Mouse (Mus musculus) neural tube, embryonic 13.5 days (tissue): ENCODE data around the gene Irf2bp1. TPM values are rescaled to one million over a fixed set of nuclear protein-coding genes. Genes with fewer than 3 reads are reported as not detected.

Source experiments
- ATAC-seq: fragments of 200-750 bp; cut with Nextera tagmentation; 2 replicates; pipeline ENCODE4 v1.8.0; 2017; ENCODE audit warnings: low read depth, mild to moderate bottlenecking, moderate TSS enrichment, moderate library complexity
- H3K27ac ChIP-seq: fragments of 300-500 bp; sonication (generic); replicated peaks from 2 replicates; pipeline ENCODE4 v1.5.1; 2015; ENCODE audit warnings: moderate library complexity, mild to moderate bottlenecking, inconsistent platforms
- H3K27me3 ChIP-seq: fragments of 300-500 bp; sonication (generic); 2 replicates; pipeline ENCODE4 v1.6.1; 2015; ENCODE audit warnings: mild to moderate bottlenecking, inconsistent platforms
- H3K36me3 ChIP-seq: fragments of 300-500 bp; sonication (generic); 2 replicates; pipeline ENCODE4 v1.6.1; 2015; ENCODE audit warnings: mild to moderate bottlenecking, inconsistent platforms
- H3K4me1 ChIP-seq: fragments of 300-500 bp; sonication (generic); replicated peaks from 2 replicates; pipeline ENCODE4 v1.6.1; 2015; ENCODE audit warnings: inconsistent platforms
- H3K4me2 ChIP-seq: fragments of 300-500 bp; sonication (generic); 2 replicates; pipeline ENCODE4 v1.6.1; 2015; ENCODE audit warnings: inconsistent platforms, mild to moderate bottlenecking, moderate library complexity
- H3K4me3 ChIP-seq: fragments of 300-500 bp; sonication (generic); 2 replicates; pipeline ENCODE4 v1.5.1; 2015; ENCODE audit warnings: mild to moderate bottlenecking, inconsistent platforms
- H3K9ac ChIP-seq: fragments of 300-500 bp; sonication (generic); 2 replicates; pipeline ENCODE4 v1.6.1; 2015; ENCODE audit warnings: moderate library complexity, mild to moderate bottlenecking, inconsistent platforms
- H3K9me3 ChIP-seq: fragments of 300-500 bp; sonication (generic); 2 replicates; pipeline ENCODE4 v1.6.1; 2016; ENCODE audit warnings: inconsistent platforms
- WGBS: fragments of 180-500 bp; shearing (Covaris S2); methylation state at CpG from one replicate; pipeline ENCODE4 v1.1.7; 2015; 5-methylcytosine and 5-hydroxymethylcytosine counted together
- polyA plus RNA-seq: library from polyadenylated mRNA; unstranded; fragments of >200 nt; fragmentation: Nextera tagmentation; extraction: Ambion mirVana; gene quantifications from 2 replicates; pipeline ENCODE4 v1.2.1, GENCODE M21; 2015

Irf2bp1 gene
- polyA plus RNA-seq = 28.4 and 29.9 TPM in 2 replicates

DNA sequence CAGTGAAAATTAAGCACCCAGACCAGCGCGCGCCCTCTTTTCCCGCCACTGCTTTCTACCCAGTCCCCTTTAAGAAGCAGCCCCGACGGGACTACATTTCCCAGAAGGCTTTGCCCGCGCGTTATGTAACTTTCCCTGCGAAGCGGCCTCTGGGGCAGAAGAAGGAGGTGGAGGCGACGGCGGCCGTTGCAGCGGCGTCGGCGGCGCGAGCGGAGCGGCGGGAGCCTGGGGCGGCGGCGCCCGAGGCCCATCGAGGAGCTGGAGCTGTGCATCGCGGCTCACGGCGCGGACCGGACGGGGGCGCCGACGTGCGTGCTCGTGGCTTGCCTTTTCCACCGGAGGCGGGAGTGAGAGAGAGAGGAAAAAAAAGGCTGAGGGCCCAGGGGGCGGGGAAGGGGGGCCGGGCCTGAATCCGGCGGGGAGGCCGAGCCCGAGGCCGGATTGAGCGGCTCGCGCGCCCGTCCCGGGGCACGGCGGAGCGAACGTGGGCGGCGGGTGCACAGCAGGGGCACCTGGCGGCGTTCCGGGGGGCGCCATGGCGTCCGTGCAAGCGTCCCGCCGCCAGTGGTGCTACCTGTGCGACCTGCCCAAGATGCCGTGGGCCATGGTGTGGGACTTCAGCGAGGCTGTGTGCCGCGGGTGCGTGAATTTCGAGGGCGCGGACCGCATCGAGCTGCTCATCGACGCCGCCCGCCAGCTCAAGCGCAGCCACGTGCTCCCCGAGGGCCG lies at the start of gene Irf2bp1:
Irf2bp1 (plus strand) TSS at position 143 of the 729 bp plus-strand sequence.
- no peaks in the 10 kb centered on the region for H3K9me3 ChIP-seq
- peak; percentile 56 for ATAC-seq
- H3K9ac ChIP-seq = peak within 1 kb of the TSS; percentile 95
- peaks cover 78% of the 10 kb centered on the region for H3K4me1 ChIP-seq
- peak within 1 kb of the TSS; percentile 96 for H3K4me3 ChIP-seq
- no peaks in the 10 kb centered on the region for H3K27me3 ChIP-seq
- H3K4me2 ChIP-seq = peak within 1 kb of the TSS; percentile 100
- WGBS = under 1% methylated on average over 89 of the region's 90 CpGs
- H3K36me3 ChIP-seq = peaks cover 31% of the 10 kb centered on the region
- peak within 1 kb of the TSS; percentile 90 for H3K27ac ChIP-seq

DNA sequence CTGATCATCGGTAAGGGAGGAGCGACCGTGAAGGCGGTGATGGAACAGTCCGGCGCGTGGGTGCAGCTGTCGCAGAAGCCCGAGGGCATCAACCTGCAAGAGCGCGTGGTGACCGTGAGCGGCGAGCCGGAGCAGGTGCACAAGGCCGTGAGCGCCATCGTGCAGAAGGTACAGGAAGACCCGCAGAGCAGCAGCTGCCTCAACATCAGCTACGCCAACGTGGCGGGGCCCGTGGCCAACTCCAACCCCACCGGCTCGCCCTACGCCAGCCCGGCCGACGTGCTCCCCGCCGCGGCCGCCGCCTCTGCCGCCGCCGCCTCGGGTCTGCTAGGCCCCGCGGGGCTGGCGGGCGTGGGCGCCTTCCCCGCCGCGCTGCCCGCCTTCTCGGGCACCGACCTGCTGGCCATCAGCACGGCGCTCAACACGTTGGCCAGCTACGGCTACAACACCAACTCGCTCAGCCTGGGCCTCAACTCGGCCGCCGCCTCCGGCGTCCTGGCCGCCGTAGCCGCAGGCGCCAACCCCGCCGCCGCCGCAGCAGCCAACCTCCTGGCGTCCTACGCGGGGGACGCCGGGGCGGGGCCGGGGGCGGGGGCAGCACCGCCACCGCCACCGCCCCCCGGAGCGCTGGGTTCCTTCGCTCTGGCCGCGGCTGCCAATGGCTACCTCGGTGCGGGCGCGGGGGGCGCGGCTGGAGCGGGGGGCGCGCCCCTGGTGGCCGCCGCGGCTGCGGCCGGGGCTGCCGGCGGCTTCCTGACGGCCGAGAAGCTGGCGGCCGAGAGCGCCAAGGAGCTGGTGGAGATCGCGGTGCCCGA lies 46.1 kb upstream of the Irf2bp1 start:
- H3K9ac ChIP-seq = peak overlapping the region; percentile 65
- peak overlapping the region; percentile 80 for H3K27ac ChIP-seq
- peak overlapping the region; percentile 38 for H3K4me3 ChIP-seq
- ATAC-seq = peak; percentile 29
- peaks cover 5% of the 10 kb centered on the region for H3K27me3 ChIP-seq
- WGBS = 1% methylated on average over 95 of the region's 107 CpGs
- H3K4me1 ChIP-seq = peaks cover 66% of the 10 kb centered on the region
- peak overlapping the region; percentile 61 for H3K4me2 ChIP-seq
- H3K9me3 ChIP-seq = no peaks in the 10 kb centered on the region
- peaks cover 58% of the 10 kb centered on the region for H3K36me3 ChIP-seq

DNA sequence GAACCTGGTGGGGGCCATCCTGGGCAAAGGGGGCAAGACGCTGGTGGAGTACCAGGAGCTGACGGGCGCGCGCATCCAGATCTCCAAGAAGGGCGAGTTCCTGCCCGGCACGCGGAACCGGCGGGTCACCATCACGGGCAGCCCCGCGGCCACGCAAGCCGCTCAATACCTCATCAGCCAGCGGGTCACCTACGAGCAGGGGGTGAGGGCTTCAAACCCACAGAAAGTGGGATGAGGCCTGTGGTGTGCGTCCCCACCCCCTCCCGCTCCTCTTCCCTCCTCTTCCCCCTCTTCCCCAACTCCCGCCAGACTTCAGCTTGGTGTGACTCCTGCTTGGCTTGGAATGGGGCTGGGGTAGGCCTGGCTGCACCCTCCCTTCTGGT lies 45.5 kb upstream of the Irf2bp1 start:
- 5% methylated on average over 20 of the region's 21 CpGs for WGBS
- no peaks in the 10 kb centered on the region for H3K9me3 ChIP-seq
- H3K4me3 ChIP-seq = peak overlapping the region; percentile 38
- H3K36me3 ChIP-seq = peaks cover 52% of the 10 kb centered on the region
- H3K4me2 ChIP-seq = peak overlapping the region; percentile 61
- H3K9ac ChIP-seq = peak overlapping the region; percentile 65
- H3K27me3 ChIP-seq = peaks cover 6% of the 10 kb centered on the region
- H3K27ac ChIP-seq = peak overlapping the region; percentile 80
- peaks cover 72% of the 10 kb centered on the region for H3K4me1 ChIP-seq
- no peak for ATAC-seq

DNA sequence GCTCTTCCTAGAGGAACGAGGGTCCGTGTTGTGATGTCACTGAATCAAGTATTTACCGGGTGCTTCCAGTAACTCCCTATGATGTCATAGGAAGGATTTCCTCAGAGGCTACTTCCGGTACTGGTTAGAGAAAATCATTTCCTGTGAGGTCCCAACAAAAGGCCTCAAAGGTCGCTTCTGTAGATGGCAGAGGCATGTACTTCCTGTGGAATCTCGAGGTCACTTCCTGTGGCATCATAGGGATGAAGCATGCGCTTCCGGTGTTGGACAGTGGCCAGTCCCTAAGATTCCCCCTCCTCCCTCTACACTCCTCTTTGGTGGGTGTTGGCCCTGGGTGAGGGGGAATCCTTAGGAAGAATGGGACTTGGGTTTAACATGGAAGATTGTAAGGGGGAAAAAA lies 44.4 kb upstream of the Irf2bp1 start:
- H3K4me3 ChIP-seq = no peak overlapping the region
- no peak for ATAC-seq
- peaks cover 8% of the 10 kb centered on the region for H3K27me3 ChIP-seq
- H3K36me3 ChIP-seq = peaks cover 41% of the 10 kb centered on the region
- no peak overlapping the region for H3K4me2 ChIP-seq
- 60% methylated on average over 8 of the region's 8 CpGs for WGBS
- 0 out of 2 replicates have a peak overlapping the region, but pooled peaks have one; percentile 49 for H3K27ac ChIP-seq
- no peak overlapping the region for H3K9ac ChIP-seq
- H3K4me1 ChIP-seq = peaks cover 82% of the 10 kb centered on the region
- no peaks in the 10 kb centered on the region for H3K9me3 ChIP-seq

DNA sequence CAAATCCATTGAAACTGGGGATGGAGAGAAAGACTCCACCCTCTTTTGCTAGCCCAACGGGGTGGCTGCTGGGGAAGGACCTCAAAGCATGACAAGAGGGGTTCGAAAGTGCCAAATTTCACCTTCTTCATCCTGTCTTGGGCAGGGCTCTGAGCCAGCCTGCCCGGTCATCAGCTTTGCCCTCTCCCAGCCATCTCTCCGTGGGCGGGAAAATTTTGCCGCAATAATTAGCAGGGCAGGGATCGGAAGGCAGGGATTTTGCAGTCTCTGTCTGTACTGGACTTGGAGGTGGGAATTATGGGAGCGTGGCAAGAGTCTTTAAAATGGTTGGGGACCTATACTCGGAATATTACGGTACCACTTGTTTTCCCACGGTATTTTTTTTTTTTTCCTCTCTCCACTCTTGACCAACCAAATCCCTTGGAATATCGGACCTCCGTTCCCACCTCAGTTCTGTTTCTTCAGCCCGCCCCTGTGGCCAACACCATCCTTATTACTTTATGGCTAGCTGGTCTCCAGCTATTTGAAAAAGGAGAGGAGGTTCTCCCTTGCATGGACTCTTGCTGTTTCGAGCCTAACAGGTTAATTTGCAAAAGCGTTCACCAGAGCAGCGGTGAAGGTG lies 41.6 kb upstream of the Irf2bp1 start:
- H3K9me3 ChIP-seq = no peaks in the 10 kb centered on the region
- ATAC-seq = no peak
- peak overlapping the region; percentile 62; the same call in 1 of the 2 replicates for H3K9ac ChIP-seq
- H3K27ac ChIP-seq = peak overlapping the region; percentile 52; the same call in 1 of the 2 replicates
- H3K27me3 ChIP-seq = peaks cover 8% of the 10 kb centered on the region
- WGBS = 3% methylated on average over 17 of the region's 17 CpGs
- H3K4me2 ChIP-seq = peak overlapping the region; percentile 51
- H3K4me3 ChIP-seq = peak overlapping the region; percentile 23
- peaks cover 21% of the 10 kb centered on the region for H3K36me3 ChIP-seq
- peaks cover 73% of the 10 kb centered on the region for H3K4me1 ChIP-seq

DNA sequence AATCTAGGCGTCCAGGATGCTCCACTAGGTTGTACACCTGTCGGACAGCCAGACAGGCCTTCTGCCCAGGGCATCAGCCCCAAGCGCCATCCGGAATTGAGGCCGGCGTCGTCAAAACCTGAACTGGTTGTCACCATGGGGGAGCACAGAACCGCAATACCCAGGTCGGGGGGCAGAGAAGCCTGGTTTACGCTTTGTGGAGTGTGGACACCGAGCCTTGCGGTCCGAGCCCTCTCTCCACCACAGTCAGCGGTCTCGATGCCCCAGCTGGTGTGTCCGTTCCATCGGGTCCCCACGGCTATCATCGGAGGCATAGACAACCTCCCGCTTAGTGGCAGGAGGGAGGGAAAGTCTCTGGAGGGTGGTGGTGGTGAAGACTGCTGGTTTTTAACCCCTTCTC lies 41.0 kb upstream of the Irf2bp1 start:
- Histone ChIP-seq H3K4me1 (peaks cover 73% of the 10 kb centered on the region), H3K27ac (0 out of 2 replicates have a peak overlapping the region, but pooled peaks have one; percentile 52)

DNA sequence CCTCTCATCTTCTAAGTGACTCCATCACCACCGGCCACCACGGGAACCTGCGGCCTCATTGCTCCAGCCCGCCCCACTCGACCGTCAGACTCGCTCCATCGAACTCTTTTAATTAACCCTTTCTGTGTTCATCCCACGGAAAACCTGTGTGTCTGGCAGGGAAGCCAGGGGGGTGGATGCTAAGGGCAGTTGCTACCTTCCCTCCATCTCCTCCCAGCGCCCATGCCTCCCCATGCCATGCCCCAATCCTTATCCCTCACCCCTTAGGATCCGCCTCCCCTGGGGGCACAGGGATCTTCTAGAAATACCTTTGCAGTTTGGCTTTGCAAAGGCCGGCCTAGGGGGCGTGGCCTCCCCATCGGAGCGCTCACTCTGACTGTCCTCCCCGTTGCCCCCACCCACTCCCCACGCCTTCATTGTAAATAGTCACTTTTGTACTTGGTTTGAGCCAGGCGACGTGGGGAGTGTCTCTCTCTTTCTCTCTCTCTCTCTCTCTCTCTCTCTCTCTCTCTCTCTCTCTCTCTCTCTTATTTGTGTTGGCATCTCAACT lies 40.5 kb upstream of the Irf2bp1 start:
- Histone ChIP-seq H3K36me3 (peaks cover 10% of the 10 kb centered on the region; the same call in 1 of the 2 replicates), H3K4me1 (peaks cover 68% of the 10 kb centered on the region), H3K4me3 (no peak overlapping the region), H3K27me3 (peaks cover 8% of the 10 kb centered on the region), H3K27ac (no peak overlapping the region), H3K9me3 (no peaks in the 10 kb centered on the region), H3K9ac (peak overlapping the region; percentile 22; the same call in 1 of the 2 replicates), H3K4me2 (peak overlapping the region; percentile 51)
- no peak for ATAC-seq
- whole genome bisulfite sequencing = 3% methylated on average over 19 of the region's 19 CpGs

More for the DNA sequence above, 41.0 kb upstream of the Irf2bp1 start:
- H3K27me3 ChIP-seq = peaks cover 8% of the 10 kb centered on the region
- ATAC-seq = no peak
- 4% methylated on average over 20 of the region's 20 CpGs for WGBS
- H3K9me3 ChIP-seq = no peaks in the 10 kb centered on the region
- peak overlapping the region; percentile 51 for H3K4me2 ChIP-seq
- peak overlapping the region; percentile 62 for H3K9ac ChIP-seq
- H3K36me3 ChIP-seq = peaks cover 16% of the 10 kb centered on the region
- H3K4me3 ChIP-seq = peak overlapping the region; percentile 23

DNA sequence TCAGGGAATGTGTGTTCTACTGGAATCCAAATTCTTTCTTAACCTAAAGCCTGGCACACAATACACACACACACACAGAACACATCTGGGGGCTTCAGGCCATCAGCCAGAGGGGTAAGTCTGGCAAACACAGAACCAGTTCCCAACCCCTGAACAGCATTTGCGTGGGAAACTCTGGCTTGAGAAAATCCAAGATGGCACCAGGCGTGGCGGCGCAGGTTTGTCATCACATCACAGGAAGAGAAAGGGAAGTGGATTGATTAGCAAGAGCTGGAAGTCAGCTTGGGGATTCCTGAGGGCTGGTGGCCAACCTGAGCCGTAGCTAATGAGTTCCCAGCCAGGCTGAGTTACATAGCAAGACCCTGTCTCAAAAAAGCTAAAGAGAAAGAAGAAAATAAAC lies 38.5 kb upstream of the Irf2bp1 start:
- 85% methylated on average over 5 of the region's 5 CpGs for WGBS
- H3K9ac ChIP-seq = no peak overlapping the region
- H3K27ac ChIP-seq = no peak overlapping the region; the same call in 1 of the 2 replicates

DNA sequence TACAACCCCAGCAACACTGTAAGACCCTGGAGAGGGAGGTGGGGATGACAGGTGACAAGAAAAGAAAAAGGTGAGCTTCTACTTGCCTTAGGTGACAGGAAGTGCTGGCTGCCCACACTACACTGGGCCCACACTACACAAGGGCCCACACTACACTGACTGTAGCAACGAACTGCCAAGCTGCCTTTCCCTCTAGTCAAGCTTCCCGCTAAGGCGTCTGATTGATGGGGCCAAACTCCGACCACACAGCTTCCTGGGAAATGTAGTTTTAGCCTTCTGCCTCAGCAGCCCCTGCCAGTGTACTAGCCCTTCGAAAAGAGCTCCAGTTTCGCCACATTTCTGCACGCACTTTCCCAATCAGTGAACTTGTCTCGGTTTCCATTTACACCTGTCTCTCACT lies 36.2 kb upstream of the Irf2bp1 start:
- Histone ChIP-seq H3K27ac (no peak overlapping the region), H3K4me3 (no peak overlapping the region), H3K4me1 (peaks cover 29% of the 10 kb centered on the region), H3K9ac (no peak overlapping the region), H3K27me3 (peaks cover 3% of the 10 kb centered on the region; the same call in 1 of the 2 replicates), H3K4me2 (no peak overlapping the region), H3K9me3 (0 out of 2 replicates have a peak, but pooled peaks cover 6% of the 10 kb centered on the region), H3K36me3 (no peaks in the 10 kb centered on the region)
- WGBS = 8% methylated on average over 8 of the region's 8 CpGs
- ATAC-seq = peak; percentile 56; the same call in 1 of the 2 replicates

More for the DNA sequence above, 38.5 kb upstream of the Irf2bp1 start:
- H3K4me2 ChIP-seq = no peak overlapping the region
- H3K4me1 ChIP-seq = peaks cover 52% of the 10 kb centered on the region
- H3K27me3 ChIP-seq = peaks cover 8% of the 10 kb centered on the region
- H3K4me3 ChIP-seq = no peak overlapping the region
- no peaks in the 10 kb centered on the region for H3K9me3 ChIP-seq
- H3K36me3 ChIP-seq = no peaks in the 10 kb centered on the region
- ATAC-seq = no peak

DNA sequence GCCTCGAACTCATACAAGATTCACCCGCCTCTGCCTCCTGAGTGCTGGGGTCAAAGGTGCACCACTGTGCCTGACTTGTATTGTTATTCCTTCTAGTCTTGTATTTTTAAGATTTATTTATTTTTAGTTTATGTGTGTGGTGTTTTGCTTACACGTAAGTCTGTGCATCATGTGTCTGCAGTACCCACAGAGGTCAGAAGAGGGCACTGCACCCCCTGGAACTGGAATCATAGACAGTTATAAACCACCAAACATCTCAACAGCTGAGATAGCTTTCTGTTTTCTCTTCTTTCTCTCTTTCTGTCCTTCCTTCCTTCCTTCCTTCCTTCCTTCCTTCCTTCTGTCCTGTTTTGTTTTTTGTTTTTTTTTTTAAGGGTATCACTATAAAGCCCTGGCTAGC lies 32.9 kb upstream of the Irf2bp1 start:
- H3K36me3 ChIP-seq = no peaks in the 10 kb centered on the region
- no peaks in the 10 kb centered on the region for H3K27me3 ChIP-seq
- ATAC-seq = no peak
- H3K9me3 ChIP-seq = 0 out of 2 replicates have a peak, but pooled peaks cover 6% of the 10 kb centered on the region
- H3K4me2 ChIP-seq = no peak overlapping the region
- H3K4me1 ChIP-seq = peaks cover 8% of the 10 kb centered on the region
- H3K9ac ChIP-seq = no peak overlapping the region
- WGBS = 84% methylated on average over 3 of the region's 3 CpGs
- H3K27ac ChIP-seq = no peak overlapping the region
- no peak overlapping the region for H3K4me3 ChIP-seq

DNA sequence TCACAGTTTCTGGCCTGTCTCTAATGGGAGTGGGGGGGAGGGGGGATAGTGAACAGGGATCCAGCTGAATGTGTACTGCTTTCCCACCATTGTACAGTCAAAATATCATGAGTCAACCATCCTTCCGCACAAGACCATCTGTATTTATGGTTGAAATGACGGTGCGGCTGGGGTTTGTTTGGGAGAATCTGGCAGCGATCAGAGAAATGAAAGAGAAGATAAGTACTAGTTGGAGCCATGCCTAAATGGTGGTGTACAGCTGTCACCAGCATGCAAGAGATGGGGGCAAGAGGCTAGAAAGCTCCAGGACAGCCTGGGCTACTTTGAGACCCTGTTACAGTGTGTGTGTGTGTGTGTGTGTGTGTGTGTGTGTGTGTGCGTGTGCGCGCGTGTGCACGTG lies 25.5 kb upstream of the Irf2bp1 start:
- no peak overlapping the region for H3K4me2 ChIP-seq
- WGBS = 88% methylated on average over 9 of the region's 9 CpGs

More for the DNA sequence above, 25.5 kb upstream of the Irf2bp1 start:
- Histone ChIP-seq H3K36me3 (no peaks in the 10 kb centered on the region), H3K9ac (no peak overlapping the region), H3K27me3 (no peaks in the 10 kb centered on the region), H3K9me3 (no peaks in the 10 kb centered on the region), H3K27ac (no peak overlapping the region), H3K4me3 (no peak overlapping the region), H3K4me1 (no peaks in the 10 kb centered on the region)
- ATAC-seq = no peak
